Mouse (Mus musculus) spleen, postnatal 36 days (tissue): Measurements from ENCODE around the gene Pcnp.

Source experiments
- DNase-seq, 2 experiments: peaks; one replicate each; pipeline ENCODE4 v3.0.0; 2022; ENCODE audit warnings: low spot score in 2 of 2, mixed read lengths in 1 of 2

Gene Pcnp

DNA sequence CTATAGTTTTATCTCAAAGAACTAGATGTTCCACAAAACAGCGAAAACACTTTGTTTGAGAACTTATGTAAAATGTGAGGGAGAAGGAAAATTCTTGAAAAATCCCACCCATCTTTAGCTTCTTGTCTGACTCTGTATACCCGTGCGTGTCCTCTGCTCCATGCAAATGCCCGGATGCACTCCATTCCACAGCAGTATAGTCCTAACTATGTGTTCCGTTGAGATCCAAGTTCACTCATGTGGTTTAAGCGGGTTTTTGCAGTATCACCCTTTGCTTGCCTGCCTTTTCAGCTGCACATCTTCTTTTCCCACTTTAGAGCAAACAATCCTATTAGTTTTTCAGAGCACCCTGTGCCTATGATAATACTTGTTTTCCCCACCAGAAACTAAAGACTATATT lies 7.0 kb upstream of the Pcnp start:
- DNase-seq = no peak

DNA sequence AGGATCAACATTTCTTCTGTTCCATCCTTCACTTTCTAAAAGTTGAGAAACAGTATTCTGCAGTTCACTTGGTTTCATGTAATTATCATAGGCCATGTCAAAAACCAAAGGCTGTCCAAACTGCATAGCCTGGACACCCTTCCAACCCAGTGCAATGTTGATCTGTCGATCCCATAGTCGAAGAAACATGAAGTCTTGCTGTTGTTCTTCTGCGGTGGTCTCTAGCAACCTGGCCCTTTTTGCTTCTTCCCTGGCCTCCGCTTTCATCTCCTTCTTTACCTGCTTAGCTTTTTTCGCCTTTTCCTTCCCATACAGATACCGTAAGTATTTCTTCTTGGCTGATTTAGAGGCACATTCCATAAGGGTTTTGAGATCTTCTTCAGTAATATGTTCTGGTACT lies 5.0 kb upstream of the Pcnp start:
- no peak for DNase-seq

DNA sequence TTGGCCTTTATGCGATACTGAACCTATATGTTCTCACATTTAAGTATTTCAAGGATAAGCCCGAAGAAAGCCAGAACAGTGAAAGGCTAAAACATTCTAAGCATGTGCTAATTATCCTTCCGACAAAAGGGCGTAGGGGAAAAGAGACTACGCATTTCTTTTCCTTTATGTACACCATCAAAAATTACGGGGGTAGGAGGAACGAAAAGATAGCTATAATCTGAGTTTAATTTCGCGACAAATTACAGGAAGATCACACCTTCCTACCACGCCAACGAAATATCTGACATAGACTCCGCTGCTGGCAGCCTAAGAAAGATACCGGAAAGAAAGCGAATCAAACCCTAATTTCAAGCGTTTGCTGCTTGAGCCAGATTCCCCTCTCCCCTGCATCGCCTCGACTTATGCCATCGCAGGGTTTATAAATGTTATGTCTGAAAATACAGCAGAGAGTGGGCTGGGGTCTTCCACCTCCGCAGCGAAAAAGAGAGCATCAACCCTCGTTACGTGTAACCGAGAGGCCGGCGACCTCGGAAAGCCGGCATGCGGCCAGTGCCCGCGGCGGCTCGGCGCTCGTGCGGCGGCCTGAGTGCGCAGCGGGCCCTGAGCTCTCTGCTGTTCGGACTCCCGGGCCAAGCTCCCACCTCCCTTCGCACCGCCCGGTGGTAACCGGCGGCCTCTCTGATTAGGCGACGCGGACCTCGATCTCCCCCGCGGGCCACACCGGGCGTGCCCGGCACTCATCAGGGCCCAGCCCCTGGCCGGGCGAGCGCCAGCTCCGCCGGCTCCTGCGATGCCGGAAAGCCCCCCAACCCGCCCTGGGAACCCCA lies 602 bp downstream of the Pcnp start:
- no peak for DNase-seq

DNA sequence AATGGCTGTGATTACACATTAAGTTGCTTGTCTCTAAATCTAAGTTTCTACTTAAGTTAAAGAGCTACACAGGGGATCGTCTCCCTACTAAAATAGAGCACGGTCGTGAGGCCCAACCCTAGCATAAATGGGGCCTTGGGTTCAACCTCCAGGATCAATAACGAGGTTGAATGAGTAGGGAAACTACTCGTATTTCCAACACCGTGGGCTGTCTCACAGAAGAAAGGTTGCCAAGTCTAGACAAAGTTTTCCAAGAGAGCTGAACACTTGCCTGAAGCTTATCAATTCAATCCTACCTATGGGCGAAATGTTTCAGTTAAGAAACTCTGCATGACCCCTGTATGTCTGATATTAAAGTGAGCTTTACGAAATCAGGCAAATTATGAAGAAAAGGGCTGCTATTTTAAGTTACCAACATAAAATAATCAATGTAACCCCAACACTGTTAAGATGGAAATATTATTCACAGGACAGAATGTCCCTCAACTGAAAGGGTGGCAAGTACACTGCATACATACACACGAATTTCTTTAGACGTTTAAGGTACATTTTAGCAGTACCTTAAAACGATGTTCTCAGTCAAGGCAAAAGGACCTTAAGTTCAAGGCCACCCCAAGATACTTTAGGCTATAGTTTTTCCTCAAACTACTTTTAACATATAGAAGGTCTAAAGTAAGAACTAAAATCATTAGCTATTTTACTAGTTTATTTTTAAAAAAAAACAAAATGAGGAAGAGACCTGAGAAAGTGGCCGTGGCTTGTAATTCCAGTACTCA lies 1.5 kb downstream of the Pcnp start:
- DNase-seq = no peak

DNA sequence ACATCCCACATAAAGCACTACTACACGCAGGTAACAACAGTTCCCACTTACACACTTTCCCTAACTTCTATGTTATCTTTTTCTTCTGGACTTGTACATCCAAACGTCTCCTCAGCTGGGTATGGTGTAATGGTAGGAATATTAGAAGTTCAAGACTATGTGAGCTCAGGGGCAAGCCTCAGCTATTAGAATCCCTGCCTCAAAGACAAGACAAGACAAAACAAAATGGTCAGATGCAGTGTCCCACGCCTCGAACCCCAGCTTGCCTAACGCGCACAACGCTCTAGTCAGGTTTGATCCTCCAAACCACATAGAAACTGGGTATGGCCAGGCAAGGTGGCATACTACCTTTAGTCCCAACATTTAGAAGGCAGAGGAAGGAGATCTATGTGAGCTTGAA lies 9.9 kb downstream of the Pcnp start:
- DNase-seq = no peak

DNA sequence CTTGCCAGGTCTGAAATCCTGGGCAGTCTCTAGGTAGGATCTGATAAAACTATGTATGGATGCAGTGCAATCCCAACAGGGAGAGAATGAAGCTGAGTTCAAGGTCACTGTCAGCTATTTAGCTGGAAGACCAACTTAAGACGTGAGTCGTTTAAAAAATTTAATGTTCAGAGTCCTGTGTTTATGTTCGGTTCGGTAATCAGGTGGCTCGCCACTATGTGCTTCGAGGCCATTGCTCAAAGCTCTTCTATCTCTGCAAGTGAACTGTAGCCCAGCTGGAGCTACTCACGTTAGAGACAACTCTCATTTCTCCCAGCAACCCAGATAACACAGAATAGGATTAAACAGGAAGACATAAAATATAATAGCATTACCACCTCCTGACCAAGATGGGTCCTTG lies 15.5 kb downstream of the Pcnp start:
- DNase-seq = no peak

DNA sequence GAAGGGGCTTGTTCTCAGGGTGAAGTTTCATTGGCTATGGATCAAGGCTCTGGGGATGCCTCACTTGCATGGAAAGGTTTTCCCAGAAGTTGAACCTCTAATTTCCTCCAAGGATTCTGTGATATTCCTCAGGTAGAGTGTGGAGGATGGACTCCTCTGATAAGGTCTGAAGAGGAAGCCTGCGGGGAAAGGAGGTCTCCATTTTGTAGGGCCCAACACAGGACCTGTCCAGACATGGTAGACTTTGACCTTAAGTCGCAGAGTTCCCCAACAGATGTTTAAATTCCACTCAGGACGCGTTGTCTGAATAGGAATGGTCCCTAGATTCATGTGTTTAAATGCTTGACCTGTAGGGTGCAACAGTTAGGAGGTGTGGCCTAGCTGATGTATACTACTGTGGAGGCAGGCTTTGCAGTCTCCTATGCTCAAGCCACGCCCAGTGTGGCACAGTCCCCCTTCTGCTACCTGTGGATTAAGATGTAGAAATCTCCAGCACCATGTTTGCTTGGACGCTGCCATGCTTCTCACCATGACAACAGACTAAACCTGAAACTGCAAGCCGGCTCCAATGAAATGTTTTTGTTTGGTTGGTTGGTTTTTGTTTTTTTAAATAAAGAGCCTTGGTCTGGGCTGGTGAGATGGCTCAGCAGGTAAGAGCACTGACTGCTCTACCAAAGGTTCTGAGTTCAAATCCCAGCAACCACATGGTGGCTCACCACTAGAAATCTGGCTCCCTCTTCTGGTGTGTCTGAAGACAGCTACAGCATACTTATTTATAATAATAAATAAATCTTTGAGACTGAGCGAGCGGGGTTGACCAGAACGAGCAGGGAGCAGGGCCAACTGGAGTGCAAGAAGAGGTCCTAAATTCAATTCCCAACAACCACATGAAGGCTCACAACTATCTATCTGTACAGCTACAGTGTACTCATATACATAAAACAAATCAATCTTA lies 16.5 kb downstream of the Pcnp start:
- no peak for DNase-seq

DNA sequence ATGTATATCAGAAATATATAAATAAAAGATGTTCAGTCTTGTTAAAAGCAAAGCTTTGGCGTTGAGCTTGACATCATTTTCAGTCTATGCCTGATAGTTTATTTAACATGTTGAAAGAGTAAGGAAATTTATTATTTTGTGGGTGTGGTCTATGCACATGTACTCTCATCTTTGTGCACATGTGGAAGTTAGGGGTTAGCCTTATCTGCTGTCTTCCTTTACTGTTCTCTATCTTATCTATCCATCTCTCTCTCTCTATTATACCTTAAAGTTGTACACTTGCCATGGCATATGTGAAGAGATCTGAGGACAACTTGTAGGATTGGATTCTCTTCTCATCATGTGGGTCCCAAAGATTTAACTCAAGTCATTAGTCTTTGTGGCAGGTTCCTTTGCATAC lies 20.7 kb downstream of the Pcnp start:
- DNase-seq = no peak

DNA sequence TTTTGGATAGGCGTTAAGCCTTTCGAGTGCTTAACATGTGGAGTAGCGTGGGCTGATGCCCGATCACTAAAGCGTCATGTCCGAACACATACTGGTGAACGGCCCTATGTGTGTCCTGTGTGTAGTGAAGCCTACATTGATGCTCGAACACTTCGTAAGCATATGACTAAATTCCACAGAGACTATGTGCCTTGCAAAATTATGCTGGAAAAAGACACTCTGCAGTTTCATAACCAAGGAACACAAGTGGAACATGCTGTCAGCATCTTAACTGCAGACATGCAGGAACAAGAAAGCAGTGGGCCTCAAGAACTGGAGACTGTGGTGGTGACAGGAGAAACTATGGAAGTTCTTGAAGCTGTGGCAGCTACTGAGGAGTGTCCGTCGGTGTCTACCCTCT lies 22.7 kb downstream of the Pcnp start:
- DNase-seq = no peak

DNA sequence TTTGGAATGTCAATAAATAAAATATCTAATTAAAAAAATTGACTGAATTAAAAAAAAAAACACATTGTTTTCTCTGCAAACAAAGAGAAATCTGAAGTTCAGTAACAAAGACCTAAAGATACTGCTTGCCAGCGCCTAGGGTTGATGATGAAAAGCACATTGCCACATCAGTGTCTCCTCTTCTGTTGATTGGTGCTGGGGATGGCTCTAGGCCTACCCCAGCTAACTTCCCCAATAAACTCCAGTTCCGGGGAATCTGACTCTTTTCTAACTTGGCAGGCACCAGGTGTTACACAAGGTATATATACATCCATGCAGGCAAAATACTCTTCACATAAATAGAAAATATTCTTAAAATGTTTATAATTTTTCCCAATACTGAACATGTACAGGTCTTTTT lies 35.3 kb downstream of the Pcnp start:
- no peak for DNase-seq

DNA sequence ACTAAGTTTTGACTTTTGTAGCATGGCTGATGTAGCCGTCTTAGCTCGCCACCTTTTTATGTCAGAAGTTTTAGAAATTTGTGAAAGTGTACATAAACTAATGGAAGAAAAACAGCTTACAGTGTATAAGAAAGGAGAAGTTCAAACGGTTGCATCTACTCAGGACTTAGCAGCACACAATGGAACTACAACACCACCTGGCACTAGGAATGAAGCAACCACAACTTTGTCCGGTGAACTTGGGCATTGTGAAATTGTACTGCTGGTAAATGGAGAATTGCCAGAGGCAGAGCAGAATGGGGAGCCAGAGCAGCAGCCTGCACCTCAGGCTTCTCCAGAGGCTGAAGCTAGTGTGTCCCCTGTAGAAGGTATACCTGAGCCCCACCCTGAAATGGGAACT lies 39.2 kb downstream of the Pcnp start:
- DNase-seq = no peak

DNA sequence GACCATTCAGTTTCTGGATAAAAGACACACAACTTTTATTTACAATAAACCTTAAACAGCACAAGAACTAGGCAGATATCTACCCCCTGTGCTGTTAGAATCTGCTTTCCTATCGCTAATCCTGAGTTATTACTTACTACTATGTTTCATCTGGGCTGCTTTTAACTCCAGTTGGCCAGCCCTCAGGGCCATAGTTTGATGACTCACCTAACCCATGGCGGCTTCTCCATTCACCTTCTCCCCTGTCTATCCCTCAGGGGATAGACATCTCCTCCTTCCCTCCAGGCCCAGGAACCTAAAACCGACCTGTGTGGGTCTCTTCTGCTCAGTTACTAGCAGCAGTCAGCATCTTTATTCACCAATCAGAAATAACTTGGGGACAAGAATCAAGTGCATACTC lies 43.5 kb downstream of the Pcnp start:
- DNase-seq = no peak

DNA sequence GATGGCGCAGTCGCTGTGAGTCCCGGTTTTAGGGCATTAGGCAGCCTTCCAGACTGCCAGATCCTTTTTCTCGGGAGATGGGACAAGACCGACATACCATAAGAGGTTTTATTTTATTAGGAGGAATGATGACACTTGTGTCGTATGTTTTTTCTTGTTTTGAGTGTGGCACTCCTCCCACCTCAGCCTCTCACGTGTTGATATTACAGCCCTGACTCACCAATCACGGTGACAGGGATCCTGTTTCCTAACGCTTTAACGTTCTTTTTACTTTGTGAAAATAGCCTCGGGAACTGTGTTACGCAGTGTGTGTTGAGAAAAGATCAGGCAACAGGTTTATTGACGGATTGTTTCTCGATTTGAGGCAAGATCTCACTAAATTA lies 54.6 kb downstream of the Pcnp start:
- peak in 1 of 2 experiments; percentile 31 for DNase-seq

DNA sequence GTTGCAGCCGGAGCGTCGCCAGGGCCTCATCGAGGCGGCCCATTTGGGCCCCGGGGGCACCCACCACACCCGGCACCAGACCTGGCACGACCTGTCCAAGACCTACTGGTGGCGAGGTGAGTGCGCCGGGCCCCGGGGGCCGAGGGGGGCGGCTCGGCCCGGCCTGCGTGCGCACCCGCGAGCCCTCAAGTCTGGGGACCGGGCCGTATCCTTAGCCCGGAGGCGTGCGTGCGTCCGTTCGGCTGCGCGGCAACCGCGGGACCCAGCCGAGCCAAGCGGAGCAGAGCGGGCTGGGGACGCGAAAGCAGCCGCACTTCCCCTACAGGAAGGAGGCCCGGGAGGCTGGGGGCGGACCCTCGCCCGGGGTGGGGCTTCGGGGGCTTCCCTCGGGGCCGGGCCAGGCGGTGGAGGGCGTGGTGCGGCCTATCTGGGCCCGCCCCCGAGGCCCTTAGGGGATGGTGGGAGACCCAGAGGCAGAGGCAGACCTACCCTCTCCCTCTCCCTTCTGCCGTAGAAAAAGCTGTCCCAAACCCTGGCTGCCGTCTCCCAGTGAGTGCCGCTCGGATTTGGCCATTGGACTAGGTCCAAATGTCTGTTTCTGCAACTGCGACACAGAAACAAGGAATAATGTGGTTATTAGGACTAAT lies 55.2 kb downstream of the Pcnp start:
- peak; percentile 92 to 93 for DNase-seq

DNA sequence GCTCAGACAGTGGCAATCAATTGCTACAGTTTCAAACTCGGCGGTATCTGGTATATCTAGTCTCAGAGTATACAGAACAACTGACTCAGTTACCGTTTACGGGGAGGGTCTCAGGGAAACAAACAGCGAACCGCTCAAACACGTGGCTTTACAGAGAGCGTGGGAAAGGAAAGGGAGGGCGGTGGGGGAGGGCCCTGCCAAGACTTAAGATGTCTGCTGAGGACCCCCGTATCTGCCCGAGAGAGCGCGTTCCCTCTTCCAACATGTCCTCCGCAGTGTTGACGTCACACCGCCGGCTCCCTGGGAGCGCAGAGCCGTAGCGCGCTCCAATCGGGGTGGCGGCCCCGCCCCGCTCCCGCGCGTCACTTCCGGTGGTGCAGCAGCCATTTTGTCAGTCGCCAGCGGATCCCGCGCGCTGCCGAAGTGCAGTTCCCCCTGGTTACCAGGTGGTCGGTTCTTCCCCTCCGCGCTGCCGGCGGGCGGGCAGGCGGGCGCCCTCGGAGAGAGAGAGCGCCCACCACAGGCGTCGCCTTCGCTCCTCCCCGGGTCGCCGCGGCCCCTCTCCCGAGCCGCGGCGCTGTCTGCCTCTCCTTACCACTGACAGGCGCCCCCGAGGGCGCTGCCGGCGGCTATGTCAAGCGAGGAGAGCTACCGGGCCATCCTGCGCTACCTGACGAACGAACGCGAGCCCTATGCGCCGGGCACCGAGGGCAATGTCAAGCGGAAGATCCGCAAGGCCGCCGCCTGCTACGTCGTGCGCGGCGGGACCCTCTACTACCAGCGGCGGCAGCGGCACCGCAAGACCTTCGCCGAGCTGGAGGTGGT lies 55.9 kb downstream of the Pcnp start, which contains the start of gene Zbtb11:
Gene Zbtb11 (plus strand): TSS at position 453 of the 825 bp plus-strand sequence.
- DNase-seq = peak; percentile 99

DNA sequence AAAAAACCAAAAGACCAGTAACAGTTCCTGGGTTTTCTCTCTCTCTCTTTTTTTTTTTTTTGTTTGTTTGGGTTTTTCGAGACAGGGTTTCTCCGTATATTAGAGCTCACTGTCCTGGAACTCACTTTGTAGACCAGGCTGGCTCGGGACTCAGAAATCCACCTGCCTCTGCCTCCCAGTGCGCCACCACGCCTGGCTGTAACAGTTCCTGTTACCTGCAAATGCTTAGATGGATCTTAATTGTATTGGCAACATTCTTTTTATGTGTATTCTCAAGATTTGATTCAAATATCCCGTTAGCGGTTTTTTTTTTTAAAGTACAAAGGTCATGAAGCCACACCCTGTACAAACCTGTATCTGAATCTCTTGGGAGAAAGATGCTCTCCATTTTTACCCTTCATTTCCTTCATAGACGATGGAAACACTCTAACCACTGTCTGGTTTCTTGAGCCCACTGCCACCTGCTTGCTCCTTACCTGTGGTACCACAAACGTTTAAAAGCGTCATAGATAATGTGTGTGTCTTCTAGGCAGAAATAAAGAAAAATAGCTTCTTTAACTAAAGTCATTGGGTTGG lies 56.8 kb downstream of the Pcnp start:
- DNase-seq = no peak

DNA sequence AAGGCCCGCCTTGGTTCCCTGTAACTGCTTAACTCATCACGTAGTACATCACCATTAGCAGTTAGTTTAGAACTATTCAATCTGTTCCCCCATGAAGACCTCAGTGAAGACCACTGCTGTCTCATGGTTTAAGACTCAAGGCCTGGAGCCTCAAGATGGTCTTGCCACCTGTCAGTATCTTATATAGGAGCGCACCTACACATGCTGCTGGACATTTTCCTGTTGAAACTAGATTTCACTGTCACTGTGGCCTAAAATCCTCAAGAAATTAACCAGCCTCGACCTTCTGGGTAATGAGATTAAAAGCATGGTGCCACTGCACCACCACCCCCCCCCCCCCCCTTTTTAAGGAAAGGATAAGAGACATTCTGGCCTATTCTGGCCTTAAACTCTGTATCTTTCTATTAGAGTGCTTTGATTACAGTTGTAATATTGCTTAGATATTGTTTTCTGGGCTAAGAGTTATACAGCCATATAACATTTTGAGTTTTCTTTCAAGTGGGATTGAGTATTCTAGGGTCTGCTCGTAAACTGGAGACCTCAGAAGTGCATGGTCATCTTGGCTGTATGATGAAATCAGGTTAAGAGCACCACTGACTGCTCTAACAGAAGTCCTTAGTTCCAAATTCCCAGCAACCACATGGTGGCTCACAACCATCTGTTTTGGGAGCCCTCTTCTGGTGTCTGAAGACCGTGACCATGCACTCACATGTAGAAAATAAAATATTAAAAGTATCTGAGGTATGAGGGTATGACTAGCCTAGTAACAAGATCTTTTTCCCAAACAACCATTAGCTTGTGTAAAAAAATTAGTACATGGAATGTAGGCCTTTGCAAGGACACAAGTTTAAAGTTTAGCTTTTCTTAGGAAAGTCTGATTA lies 57.6 kb downstream of the Pcnp start:
- DNase-seq = no peak

DNA sequence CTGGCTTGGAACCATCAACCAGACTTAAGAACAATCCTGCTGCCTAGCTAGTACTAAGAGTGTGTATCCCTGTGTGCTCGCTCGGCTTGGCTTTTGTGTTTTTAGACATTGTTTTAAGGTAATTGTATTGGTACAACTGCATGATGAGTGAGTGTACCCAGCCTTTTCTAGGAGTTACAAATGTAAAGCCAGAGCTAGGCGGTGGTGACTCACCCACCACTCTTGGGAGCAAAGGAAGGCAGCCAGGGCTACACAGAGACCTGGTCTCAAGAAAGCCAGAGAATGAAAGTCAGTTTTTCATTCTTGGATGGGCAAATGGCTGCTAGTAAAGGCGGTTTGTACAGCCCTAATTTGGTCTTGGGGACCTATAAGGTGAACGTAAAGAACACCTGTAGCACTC lies 59.1 kb downstream of the Pcnp start:
- DNase-seq = no peak

DNA sequence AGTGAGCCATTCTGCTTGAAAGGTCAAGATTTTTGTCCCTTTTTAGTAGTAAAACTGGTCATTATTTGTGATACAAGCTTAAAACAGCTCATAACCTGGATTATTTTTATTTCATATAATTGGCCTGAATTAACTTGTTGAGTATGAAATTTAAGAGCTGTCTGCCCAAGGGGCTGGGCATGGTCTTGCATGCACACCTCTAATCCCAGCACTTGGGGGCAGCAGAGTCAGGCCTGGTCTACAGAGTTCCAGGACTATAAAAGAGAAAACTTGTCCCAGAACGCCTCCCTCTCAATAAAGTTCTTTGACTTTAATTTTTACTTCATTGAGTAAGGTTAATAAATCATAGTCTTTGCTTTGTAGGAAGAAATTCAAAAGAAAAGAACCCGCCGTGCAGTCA lies 60.4 kb downstream of the Pcnp start:
- DNase-seq = peak; percentile 47 to 49
